ENCODE assay signal across 8 mouse cellular contexts in the genomic region with DNA sequence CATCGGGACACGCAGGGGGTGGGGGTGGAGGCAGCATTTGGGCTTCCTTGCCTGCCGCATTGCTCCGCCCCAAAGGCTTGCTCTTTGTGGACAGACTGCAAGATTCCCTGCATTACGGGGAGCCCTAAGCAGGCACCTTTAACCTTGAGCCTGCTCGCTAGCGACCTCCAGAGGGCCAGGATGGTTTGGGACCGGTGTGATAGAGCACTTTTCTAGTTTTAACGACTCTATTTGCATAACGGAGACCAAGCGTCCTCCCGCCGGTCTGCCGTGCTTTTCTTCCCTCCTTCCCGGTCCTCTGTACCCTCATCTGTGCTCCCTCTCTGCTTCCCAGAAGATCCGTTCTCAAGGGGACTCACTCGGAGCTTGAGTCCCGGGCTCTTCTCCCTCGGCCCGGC. TPM values are rescaled to one million over a fixed set of nuclear protein-coding genes. Genes with fewer than 3 reads are reported as not detected.
DNase-seq lines count a peak whose midpoint lies in the region; ATAC-seq and TF ChIP-seq lines count a peak whose summit lies in the region.

Gene St6gal1 (plus strand): TSS at position 70 of the 398 bp plus-strand sequence.

- peak within 1 kb of the TSS; percentile 59 for H3K27ac ChIP-seq in hindbrain, postnatal 0 days

- peak; percentile 75 for ATAC-seq in hindbrain, postnatal 0 days

- peak within 1 kb of the TSS; percentile 67 for H3K9ac ChIP-seq in hindbrain, postnatal 0 days (replicated peaks; ENCODE audit: low read length)

- peak within 1 kb of the TSS; percentile 96 for H3K4me2 ChIP-seq in hindbrain, postnatal 0 days (ENCODE audit: low read depth, low read length)

- no peaks in the 10 kb centered on the region; the same call in 1 of the 2 replicates for H3K4me1 ChIP-seq in hindbrain, postnatal 0 days (ENCODE audit: insufficient read depth, low read length)
- peaks cover 33% of the 10 kb centered on the region for H3K4me1 ChIP-seq in megakaryocyte, embryonic 14.5 days

- no peaks in the 10 kb centered on the region for H3K27me3 ChIP-seq in hindbrain, postnatal 0 days (ENCODE audit: insufficient read depth, low read length)
- peaks cover 76% of the 10 kb centered on the region for H3K27me3 ChIP-seq in megakaryocyte, embryonic 14.5 days (replicated peaks)

- peak; percentile 77 for TF ChIP-seq CTCF in hindbrain, postnatal 0 days (IDR thresholded peaks at IDR 0.05; ENCODE audit: low read depth)

- under 1% methylated on average over 20 of the region's 20 CpGs for WGBS in hindbrain, postnatal 0 days

- intact Hi-C loops in left cerebral cortex, postnatal 10 days (cut with DNase I), result loop anchor here (5.0 kb wide), 3 partner anchors 48 to 178 kb away; no protein-coding TSS in a partner anchor

- no peaks in the 10 kb centered on the region for H3K36me3 ChIP-seq in hindbrain, postnatal 0 days (ENCODE audit: insufficient read depth, low read length)
- H3K36me3 ChIP-seq in megakaryocyte, embryonic 14.5 days (replicated peaks; ENCODE audit: low read length), result no peaks in the 10 kb centered on the region

- H3K9me3 ChIP-seq in hindbrain, postnatal 0 days (ENCODE audit: low read length), result no peaks in the 10 kb centered on the region
- H3K9me3 ChIP-seq in megakaryocyte, embryonic 14.5 days, result peaks cover 6% of the 10 kb centered on the region

- peak; percentile 74 for DNase-seq in adipocyte (ENCODE audit: low spot score)
- DNase-seq in cerebellum, postnatal 4 days (ENCODE audit: low spot score in 2 of 2), result peak; percentile 51 to 80
- peak; percentile 70 for DNase-seq in gastrocnemius, postnatal 10 days
- peak; percentile 82 for DNase-seq in hindbrain, postnatal 0 days (ENCODE audit: low spot score)
- DNase-seq in left cerebral cortex, postnatal 10 days (ENCODE audit: extremely low spot score in 1 of 2, low spot score in 2 of 2), result peak; percentile 44 to 87
- DNase-seq in right cerebral cortex, postnatal 25 days, result peak; percentile 59
- DNase-seq in yolk sac, embryonic 10.5 days (ENCODE audit: low spot score), result peak; percentile 74

- H3K4me3 ChIP-seq in hindbrain, postnatal 0 days (ENCODE audit: low read length), result peak within 1 kb of the TSS; percentile 62
- peak within 1 kb of the TSS; percentile 89 for H3K4me3 ChIP-seq in megakaryocyte, embryonic 14.5 days (replicated peaks)

RNA-seq across cellular contexts. Expression of gene St6gal1, which starts in this region (rescaled TPM):
- 1 to 10 TPM; 9.5 to 9.8 TPM for total RNA-seq in gastrocnemius, postnatal 10 days (2021)
- total RNA-seq in hindbrain, postnatal 0 days (2014; rRNA removed), result 23.9 and 39.9 TPM in 2 replicates
- 10.4 and 11.6 TPM in 2 replicates for polyA plus RNA-seq in hindbrain, postnatal 0 days (2015; fragmentation: Nextera tagmentation; extraction: Ambion mirVana)
- total RNA-seq in left cerebral cortex, postnatal 10 days (2021), result 10 to 100 TPM; 10.3 to 12.0 TPM
- polyA plus RNA-seq in megakaryocyte, embryonic 14.5 days (2012; ENCODE audit: insufficient read depth, low replicate concordance), result not detected in 2 replicates

Comparison
In these comparisons a context has a peak if more than half of its experiments do, and no peak if none do; other contexts are left out.
1. Peak in every context shown above with its lines: DNase-seq, ATAC-seq, H3K4me3 ChIP-seq and H3K27ac ChIP-seq.
2. RNA of gene St6gal1 (polyA plus RNA-seq): 10.4 to 11.6 TPM in hindbrain, postnatal 0 days; not detected in megakaryocyte, embryonic 14.5 days; every median in the first group is over 10 times any median in the second.